Comparison of ENCODE assay signal across 11 mouse cellular contexts in genomic region chr11:97818003-97818402, GRCm38 (mm10). TPM values are rescaled to one million over a fixed set of nuclear protein-coding genes. Genes with fewer than 3 reads are reported as not detected.
DNase-seq lines count a peak whose midpoint lies in the region; ATAC-seq and TF ChIP-seq lines count a peak whose summit lies in the region.
"Had no signal": no experiment of that assay in that cellular context is flagged by ENCODE, and none has a peak within 500 bp of the region (broad histone marks: within the 10 kb centered on the region; RNA-seq: fewer than 3 reads in every experiment).

No protein-coding gene starts in this region.

- intact Hi-C loops in heart, postnatal 10 days (cut with DNase I), result no loop called here

- TF ChIP-seq POLR2A in bone marrow, adult 2 months (IDR thresholded peaks at IDR 0.05; ENCODE audit: borderline replicate concordance, control insufficient read depth, low read depth, low read length), result no peak

- peak overlapping the region; percentile 69; the same call in 1 of the 2 replicates for H3K27ac ChIP-seq in heart, embryonic 15.5 days
- H3K27ac ChIP-seq in bone marrow, adult 2 months (ENCODE audit: control insufficient read depth, insufficient read depth, low read depth, low read length, poor library complexity), result peak overlapping the region; percentile 65
- H3K27ac ChIP-seq in hindbrain, embryonic 11.5 days (ENCODE audit: low read depth, low read length), result peak overlapping the region; percentile 83
- peak overlapping the region; percentile 80 for H3K27ac ChIP-seq in midbrain, embryonic 11.5 days (ENCODE audit: low read depth, low read length)

- H3K9ac ChIP-seq in heart, embryonic 15.5 days, result no peak overlapping the region
- H3K9ac ChIP-seq in hindbrain, embryonic 11.5 days (ENCODE audit: low read depth, low read length), result peak overlapping the region; percentile 65; the same call in 1 of the 2 replicates
- H3K9ac ChIP-seq in midbrain, embryonic 11.5 days (ENCODE audit: low read length), result peak overlapping the region; percentile 58; the same call in 1 of the 2 replicates

- no peak for ATAC-seq in heart, embryonic 15.5 days (replicated peaks; ENCODE audit: insufficient number of reproducible peaks, insufficient read depth, low FRiP score, low read depth)
- no peak for ATAC-seq in hindbrain, embryonic 11.5 days (ENCODE audit: low FRiP score)
- ATAC-seq in midbrain, embryonic 11.5 days (ENCODE audit: low FRiP score), result peak; percentile 56

- H3K4me3 ChIP-seq in heart, embryonic 15.5 days, result no peak overlapping the region
- H3K4me3 ChIP-seq in bone marrow, adult 2 months (replicated peaks; ENCODE audit: control insufficient read depth, low read depth, low read length), result no peak overlapping the region
- no peak overlapping the region for H3K4me3 ChIP-seq in hindbrain, embryonic 11.5 days (ENCODE audit: low read depth, low read length)
- H3K4me3 ChIP-seq in midbrain, embryonic 11.5 days (ENCODE audit: low read depth, low read length), result no peak overlapping the region

- peaks cover 22% of the 10 kb centered on the region for H3K36me3 ChIP-seq in heart, embryonic 15.5 days
- H3K36me3 ChIP-seq in hindbrain, embryonic 11.5 days (ENCODE audit: control insufficient read depth, insufficient read depth, low read length), result no peaks in the 10 kb centered on the region
- H3K36me3 ChIP-seq in midbrain, embryonic 11.5 days (ENCODE audit: control insufficient read depth, insufficient read depth, low read length), result no peaks in the 10 kb centered on the region

- WGBS in heart, embryonic 15.5 days, result 61% methylated on average over 6 of the region's 6 CpGs
- 67% methylated on average over 6 of the region's 6 CpGs for WGBS in bone marrow, adult 2 months
- 40% methylated on average over 6 of the region's 6 CpGs for whole genome bisulfite sequencing in hindbrain, embryonic 11.5 days
- 9% methylated on average over 6 of the region's 6 CpGs for whole genome bisulfite sequencing in midbrain, embryonic 11.5 days

- H3K4me1 ChIP-seq in heart, embryonic 15.5 days (replicated peaks), result peaks cover 79% of the 10 kb centered on the region
- peaks cover 24% of the 10 kb centered on the region for H3K4me1 ChIP-seq in bone marrow, adult 2 months (ENCODE audit: control insufficient read depth, insufficient read depth, low read length)
- peaks cover 19% of the 10 kb centered on the region for H3K4me1 ChIP-seq in hindbrain, embryonic 11.5 days (replicated peaks; ENCODE audit: control insufficient read depth, insufficient read depth, low read length)
- H3K4me1 ChIP-seq in midbrain, embryonic 11.5 days (ENCODE audit: control insufficient read depth, insufficient read depth, low read length), result peaks cover 52% of the 10 kb centered on the region

- no peaks in the 10 kb centered on the region for H3K27me3 ChIP-seq in heart, embryonic 15.5 days
- H3K27me3 ChIP-seq in hindbrain, embryonic 11.5 days (ENCODE audit: control insufficient read depth, insufficient read depth, low read length), result no peaks in the 10 kb centered on the region
- no peaks in the 10 kb centered on the region for H3K27me3 ChIP-seq in midbrain, embryonic 11.5 days (ENCODE audit: control insufficient read depth, insufficient read depth, low read length)
- H3K27me3 ChIP-seq: CH12.LX had no signal

- H3K9me3 ChIP-seq in heart, embryonic 15.5 days (replicated peaks), result no peaks in the 10 kb centered on the region
- no peaks in the 10 kb centered on the region for H3K9me3 ChIP-seq in hindbrain, embryonic 11.5 days (ENCODE audit: control insufficient read depth, low read length)
- H3K9me3 ChIP-seq in midbrain, embryonic 11.5 days (ENCODE audit: control insufficient read depth, low read length), result no peaks in the 10 kb centered on the region

- no peak overlapping the region for H3K4me2 ChIP-seq in heart, embryonic 15.5 days
- H3K4me2 ChIP-seq in hindbrain, embryonic 11.5 days (replicated peaks; ENCODE audit: low read depth, low read length), result no peak overlapping the region
- H3K4me2 ChIP-seq in midbrain, embryonic 11.5 days, result no peak overlapping the region

- TF ChIP-seq CTCF in bone marrow, adult 2 months (IDR thresholded peaks at IDR 0.05; ENCODE audit: control insufficient read depth, insufficient read depth, low read length), result no peak

- no peak for DNase-seq in heart, postnatal 10 days
- DNase-seq in hindbrain, embryonic 11.5 days (ENCODE audit: low spot score), result peak; percentile 25
- DNase-seq in midbrain, embryonic 11.5 days (ENCODE audit: low spot score, missing footprints), result peak; percentile 92
- no peak for DNase-seq in layer of hippocampus, postnatal 36 days
- DNase-seq in left cerebral cortex, adult 8-10 months (ENCODE audit: low spot score in 2 of 2), result no peak
- no peak for DNase-seq in thymus, postnatal 0 days (ENCODE audit: low spot score)
- DNase-seq: cerebellum, adult 9-10 months; thymus, postnatal 25 days had no signal

RNA-seq across cellular contexts. Expression of gene Lasp1, which starts 19.2 kb away (rescaled TPM):
- 40.3 and 65.5 TPM in 2 replicates for polyA plus RNA-seq in heart, embryonic 15.5 days (2015; fragmentation: Nextera tagmentation; extraction: Ambion mirVana)
- 10 to 100 TPM; 74.9 to 76.4 TPM for total RNA-seq in heart, postnatal 10 days (2021)
- 48.1 and 99.2 TPM in 2 replicates for polyA plus RNA-seq in bone marrow, adult 2 months (2011; ENCODE audit: insufficient read depth, insufficient read length, low replicate concordance, missing spikeins)
- 45.8 and 61.1 TPM in 2 replicates for polyA plus RNA-seq in hindbrain, embryonic 11.5 days (2014; fragmentation: Nextera tagmentation; extraction: Ambion mirVana)
- 52.6 and 59.2 TPM in 2 replicates for polyA plus RNA-seq in midbrain, embryonic 11.5 days (2014; fragmentation: Nextera tagmentation; extraction: Ambion mirVana)
- 10 to 100 TPM; 98.0 to 98.2 TPM for total RNA-seq in layer of hippocampus, postnatal 36 days (2021)
- total RNA-seq in left cerebral cortex, adult 8-10 months (2022), result 100 to 1,000 TPM; 138 to 169 (median 155) TPM
- 98.7 and 108 TPM in 2 replicates for polyA plus RNA-seq in thymus, postnatal 0 days (2015; fragmentation: Nextera tagmentation; extraction: Ambion mirVana)

RNA-seq across cellular contexts. Expression of gene B230217C12Rik, which starts 22.6 kb away (rescaled TPM):
- 2.9 and 3.4 TPM in 2 replicates for polyA plus RNA-seq in heart, embryonic 15.5 days (2015; fragmentation: Nextera tagmentation; extraction: Ambion mirVana)
- 1 to 10 TPM in 1 of 2 experiments, under 1 TPM in 1; 0.84 to 1.0 TPM for total RNA-seq in heart, postnatal 10 days (2021)
- polyA plus RNA-seq in bone marrow, adult 2 months (2011; ENCODE audit: insufficient read depth, insufficient read length, low replicate concordance, missing spikeins), result not detected in 2 replicates
- polyA plus RNA-seq in hindbrain, embryonic 11.5 days (2014; fragmentation: Nextera tagmentation; extraction: Ambion mirVana), result 15.1 TPM in 2 replicates
- 14.7 and 17.3 TPM in 2 replicates for polyA plus RNA-seq in midbrain, embryonic 11.5 days (2014; fragmentation: Nextera tagmentation; extraction: Ambion mirVana)
- total RNA-seq in layer of hippocampus, postnatal 36 days (2021), result 10 to 100 TPM; 67.5 to 68.4 TPM
- 10 to 100 TPM; 73.0 to 83.2 (median 79.8) TPM for total RNA-seq in left cerebral cortex, adult 8-10 months (2022)
- 4.5 and 5.0 TPM in 2 replicates for polyA plus RNA-seq in thymus, postnatal 0 days (2015; fragmentation: Nextera tagmentation; extraction: Ambion mirVana)

RNA-seq across cellular contexts. Expression of gene Rpl23, which starts 35.8 kb away (rescaled TPM):
- 286 and 399 TPM in 2 replicates for polyA plus RNA-seq in heart, embryonic 15.5 days (2015; fragmentation: Nextera tagmentation; extraction: Ambion mirVana)
- total RNA-seq in heart, postnatal 10 days (2021), result 100 to 1,000 TPM; 677 to 703 TPM
- polyA plus RNA-seq in bone marrow, adult 2 months (2011; ENCODE audit: insufficient read depth, insufficient read length, low replicate concordance, missing spikeins), result 550 and 853 TPM in 2 replicates
- 437 and 458 TPM in 2 replicates for polyA plus RNA-seq in hindbrain, embryonic 11.5 days (2014; fragmentation: Nextera tagmentation; extraction: Ambion mirVana)
- 441 and 443 TPM in 2 replicates for polyA plus RNA-seq in midbrain, embryonic 11.5 days (2014; fragmentation: Nextera tagmentation; extraction: Ambion mirVana)
- total RNA-seq in layer of hippocampus, postnatal 36 days (2021), result 100 to 1,000 TPM; 355 TPM
- total RNA-seq in left cerebral cortex, adult 8-10 months (2022), result 100 to 1,000 TPM; 331 to 461 (median 392) TPM
- polyA plus RNA-seq in thymus, postnatal 0 days (2015; fragmentation: Nextera tagmentation; extraction: Ambion mirVana), result 766 and 768 TPM in 2 replicates

RNA-seq across cellular contexts. Expression of gene 1700001P01Rik, which starts 42.3 kb away (rescaled TPM):
- polyA plus RNA-seq in heart, embryonic 15.5 days (2015; fragmentation: Nextera tagmentation; extraction: Ambion mirVana), result 0.21 and 0.32 TPM in 2 replicates
- total RNA-seq in heart, postnatal 10 days (2021), result not detected
- not detected in 2 replicates for polyA plus RNA-seq in bone marrow, adult 2 months (2011; ENCODE audit: insufficient read depth, insufficient read length, low replicate concordance, missing spikeins)
- 0.39 and 0.60 TPM in 2 replicates for polyA plus RNA-seq in hindbrain, embryonic 11.5 days (2014; fragmentation: Nextera tagmentation; extraction: Ambion mirVana)
- 0.47 and 0.78 TPM in 2 replicates for polyA plus RNA-seq in midbrain, embryonic 11.5 days (2014; fragmentation: Nextera tagmentation; extraction: Ambion mirVana)
- 1 to 10 TPM in 1 of 2 experiments, under 1 TPM in 1; 0.60 to 1.3 TPM for total RNA-seq in layer of hippocampus, postnatal 36 days (2021)
- total RNA-seq in left cerebral cortex, adult 8-10 months (2022), result 1 to 10 TPM in 1 of 4 experiments, under 1 TPM in 2, not detected in 1; 0.65 to 1.2 (median 0.84) TPM
- 0.44 TPM in 1 of 2 replicates, not detected in the other for polyA plus RNA-seq in thymus, postnatal 0 days (2015; fragmentation: Nextera tagmentation; extraction: Ambion mirVana)

RNA-seq across cellular contexts. Expression of gene Cwc25, which starts 51.6 kb away (rescaled TPM):
- 9.5 and 10.5 TPM in 2 replicates for polyA plus RNA-seq in heart, embryonic 15.5 days (2015; fragmentation: Nextera tagmentation; extraction: Ambion mirVana)
- 10 to 100 TPM; 10.8 to 11.8 TPM for total RNA-seq in heart, postnatal 10 days (2021)
- polyA plus RNA-seq in bone marrow, adult 2 months (2011; ENCODE audit: insufficient read depth, insufficient read length, low replicate concordance, missing spikeins), result 10.4 and 11.7 TPM in 2 replicates
- 13.1 and 17.0 TPM in 2 replicates for polyA plus RNA-seq in hindbrain, embryonic 11.5 days (2014; fragmentation: Nextera tagmentation; extraction: Ambion mirVana)
- 12.6 and 15.0 TPM in 2 replicates for polyA plus RNA-seq in midbrain, embryonic 11.5 days (2014; fragmentation: Nextera tagmentation; extraction: Ambion mirVana)
- total RNA-seq in layer of hippocampus, postnatal 36 days (2021), result 10 to 100 TPM; 19.5 to 19.8 TPM
- 10 to 100 TPM; 17.0 to 20.6 (median 19.1) TPM for total RNA-seq in left cerebral cortex, adult 8-10 months (2022)
- polyA plus RNA-seq in thymus, postnatal 0 days (2015; fragmentation: Nextera tagmentation; extraction: Ambion mirVana), result 17.7 and 18.5 TPM in 2 replicates

Comparison
In these comparisons a context has a peak if more than half of its experiments do, and no peak if none do; other contexts are left out.
1. DNase-seq: peak in hindbrain, embryonic 11.5 days (single experiment) and midbrain, embryonic 11.5 days (single experiment); none in heart, postnatal 10 days (0 of 2), layer of hippocampus, postnatal 36 days (0 of 2), left cerebral cortex, adult 8-10 months (0 of 2) and thymus, postnatal 0 days (single experiment).
2. Peak in every context shown above with its lines, with median percentiles within 50 percentile points of each other: H3K27ac ChIP-seq.